Mouse (Mus musculus) c-Kit-positive CD71-negative TER-119-negative erythroid progenitor cells, embryonic 14.5 days (primary cell): Measurements from ENCODE around the gene Aurkc.
"Not testable (repeated sequence)": the region's sequence is repeated elsewhere in the genome, so short reads cannot be mapped to it uniquely, and the experiment has no call there.

Experiments
- DNase-seq: peaks from one replicate; pipeline ENCODE4 v3.0.0-alpha.2; 2013; ENCODE audit warnings: low read depth

Aurkc gene

DNA sequence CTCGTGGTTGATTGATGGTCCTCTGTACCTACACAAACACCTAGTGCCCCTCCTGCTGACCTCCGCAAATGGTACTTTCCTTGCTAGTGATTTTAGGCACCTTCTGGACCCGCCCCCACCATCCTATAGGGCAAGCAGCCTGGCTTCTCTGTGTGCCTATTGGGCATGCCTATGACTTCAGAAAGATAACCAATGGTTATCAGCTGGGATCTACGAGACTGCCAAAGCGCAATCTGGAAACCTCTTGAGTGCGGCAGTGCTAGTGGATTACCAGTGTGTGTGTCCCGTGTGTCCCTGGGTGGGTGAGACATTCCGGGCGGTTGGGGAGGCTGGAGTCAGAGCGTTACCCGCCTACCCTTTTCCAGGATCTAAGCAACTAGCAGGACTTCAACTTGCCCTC is at the start of gene Aurkc:
Aurkc (plus strand) TSS at position 50 of the 400 bp plus-strand sequence.
- not testable (repeated sequence) for DNase-seq

DNA sequence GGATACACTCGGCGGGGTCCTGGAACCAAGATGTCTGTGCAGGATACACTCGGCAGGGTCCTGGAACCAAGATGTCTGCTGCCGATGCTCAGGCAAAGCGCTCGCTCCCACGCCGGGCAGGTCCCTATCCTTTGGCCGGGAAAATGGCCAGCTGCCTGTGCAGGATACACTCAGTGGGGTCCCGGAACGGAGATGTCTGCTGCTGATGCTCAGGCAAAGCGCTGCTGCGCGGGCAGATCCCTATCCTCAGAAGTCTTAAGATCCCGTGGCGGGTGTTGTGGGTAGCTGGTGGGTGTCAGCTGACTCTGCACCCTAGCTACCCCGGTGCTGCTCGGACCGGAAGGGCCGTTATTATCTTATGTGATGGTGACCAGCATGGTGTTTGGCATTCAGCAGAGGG is 47.0 kb upstream of the Aurkc start:
- not testable (repeated sequence) for DNase-seq

- no peak for DNase-seq
Observed at GRCm38 (mm10) chr7:6956576-6956975, 38.5 kb upstream of the Aurkc start.

DNA sequence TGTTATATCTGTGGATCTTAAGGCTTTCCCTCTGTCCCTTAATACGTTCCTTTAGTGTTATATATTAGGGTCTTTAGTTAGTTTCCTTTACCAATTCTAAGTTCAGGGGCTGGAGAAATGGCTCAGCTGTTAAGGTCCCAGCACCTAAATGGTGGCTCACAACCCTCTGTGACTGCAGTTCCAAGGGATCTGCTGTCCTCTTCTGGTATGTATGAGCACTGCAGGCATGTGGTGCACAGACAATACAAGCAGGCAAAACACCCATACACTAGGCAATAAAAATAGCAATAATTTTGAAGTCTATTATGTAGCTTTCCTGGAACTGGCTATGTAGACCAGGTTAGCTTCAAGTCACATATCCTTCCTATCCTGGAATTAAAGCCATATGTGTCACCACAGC is 36.5 kb upstream of the Aurkc start:
- no peak for DNase-seq

DNA sequence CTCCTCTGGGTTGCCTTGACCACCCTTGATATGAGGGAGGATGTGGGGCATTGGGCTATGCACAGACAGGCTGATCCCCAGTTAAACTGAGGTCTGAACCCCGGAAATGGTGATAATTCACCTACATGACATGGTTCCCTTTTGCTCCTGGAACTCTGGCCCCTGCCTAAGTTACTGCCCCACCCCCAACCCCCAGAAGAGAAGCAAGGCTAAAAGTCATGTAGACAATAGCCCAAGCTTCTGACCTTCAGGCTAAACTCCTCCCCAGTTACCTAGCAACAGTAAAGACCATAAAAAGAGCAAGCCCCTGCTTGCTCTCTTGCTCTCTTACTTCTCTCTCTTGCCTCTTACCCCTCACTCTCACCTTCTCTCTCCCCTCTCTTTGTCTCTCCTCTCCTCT is 21.5 kb upstream of the Aurkc start:
- no peak for DNase-seq

DNA sequence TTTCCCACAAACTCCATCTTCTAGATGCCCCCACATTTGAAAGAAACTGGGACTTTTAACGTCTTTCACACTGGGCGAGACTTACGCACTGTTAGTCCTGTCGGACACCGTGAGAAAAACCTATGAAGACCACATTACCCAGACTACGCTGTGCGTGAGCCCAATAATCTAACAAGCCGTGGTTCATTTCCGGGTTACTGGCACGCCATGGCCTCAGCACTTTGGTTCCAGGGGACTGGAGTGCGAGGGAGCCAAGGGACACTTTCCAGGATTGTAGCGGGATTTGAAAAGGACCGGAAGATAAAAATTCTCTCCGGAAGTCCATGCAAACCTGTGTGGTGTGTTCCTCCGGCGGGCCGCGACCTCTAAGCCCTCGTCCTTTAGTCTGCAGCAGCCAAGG is 18.2 kb upstream of the Aurkc start:
- DNase-seq, result no peak

- DNase-seq, result not testable (repeated sequence)
Observed at GRCm38 (mm10) chr7:6998914-6999313, 3.8 kb downstream of the Aurkc start.

DNA sequence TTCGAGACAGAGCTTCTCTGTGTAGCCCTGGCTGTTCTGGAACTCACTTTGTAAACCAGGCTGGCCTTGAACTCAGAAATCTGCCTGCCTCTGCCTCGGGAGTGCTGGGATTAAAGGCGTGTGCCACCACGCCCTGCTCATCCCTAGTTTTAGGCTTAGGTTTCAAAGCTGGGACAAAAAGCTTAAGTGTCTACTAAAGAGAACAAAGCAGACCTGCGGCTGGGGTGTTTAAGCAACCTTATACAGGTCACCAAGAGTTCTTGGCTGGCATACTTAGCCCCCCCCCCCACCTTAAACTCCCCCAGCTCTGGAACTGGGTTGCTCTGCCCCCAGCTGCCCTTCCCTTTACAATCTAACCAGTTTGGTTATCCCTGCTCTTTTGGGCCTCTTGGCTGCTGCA is 10.3 kb downstream of the Aurkc start:
- DNase-seq, result not testable (repeated sequence)

DNA sequence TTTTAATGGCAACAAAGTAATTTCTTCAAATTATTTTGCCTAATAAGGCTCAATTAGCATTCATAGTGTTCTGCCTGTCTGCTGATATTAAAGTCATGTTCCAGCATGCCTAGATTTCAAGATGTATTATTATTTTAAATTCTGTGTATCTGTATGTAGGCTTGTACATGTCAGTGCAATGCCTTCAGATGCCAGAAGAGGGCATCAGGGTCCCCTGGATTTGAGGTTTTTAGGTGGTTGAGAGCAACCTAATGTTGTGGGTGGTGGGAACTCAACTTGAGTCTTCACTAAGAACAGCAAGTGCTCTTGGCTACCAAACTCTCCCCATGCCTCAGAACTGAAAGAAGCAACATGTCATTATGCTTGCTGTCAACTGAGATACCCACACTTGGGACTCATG is 32.3 kb downstream of the Aurkc start:
- no peak for DNase-seq

DNA sequence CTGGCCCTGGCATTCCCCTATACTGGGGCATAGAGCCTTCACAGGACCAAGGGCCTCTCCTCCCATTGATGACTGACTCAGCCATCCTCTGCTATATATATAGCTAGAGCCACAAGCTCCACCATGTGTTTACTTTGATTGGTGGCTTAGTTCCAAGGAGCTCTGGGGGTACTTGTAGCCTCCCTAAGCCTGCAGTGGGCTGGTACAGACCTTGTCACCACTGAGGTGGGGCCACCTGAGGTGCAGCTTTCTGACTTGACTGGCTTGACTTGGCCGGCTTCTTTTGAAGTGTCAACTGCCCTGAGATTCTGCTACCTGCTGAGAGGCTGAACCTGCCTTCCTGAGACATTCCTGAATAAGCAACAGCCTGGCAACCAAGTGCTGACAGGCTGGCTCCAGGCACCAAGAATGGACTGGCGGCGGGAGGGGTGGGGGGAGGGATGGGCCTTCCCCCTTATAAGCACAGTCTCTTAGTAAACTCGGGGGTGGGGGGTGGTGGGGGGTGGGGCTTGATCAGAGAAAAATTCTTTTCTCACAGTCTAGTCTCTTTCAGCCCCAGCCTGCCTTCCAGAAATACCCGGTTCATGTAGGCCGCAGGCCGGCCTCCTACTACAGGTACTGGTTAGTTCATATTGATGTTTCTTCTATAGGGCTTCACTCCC is 54.7 kb downstream of the Aurkc start:
- not testable (repeated sequence) for DNase-seq
